Mouse (Mus musculus) forebrain, embryonic 13.5 days (tissue): ENCODE results near the gene Yme1l1. TPM values are rescaled to one million over a fixed set of nuclear protein-coding genes. Genes with fewer than 3 reads are reported as not detected.
A peak's percentile ranks its signal among the peaks of the same experiment; 100 is the strongest.

Source experiments
- ATAC-seq: fragments of 200-750 bp; cut with Nextera tagmentation; 2 replicates; pipeline ENCODE4 v1.8.0; 2017
- H3K27ac ChIP-seq: fragments of 300-500 bp; sonication (generic); 2 replicates; pipeline ENCODE4 v1.5.1; 2015; ENCODE audit warnings: inconsistent platforms, mild to moderate bottlenecking, moderate library complexity
- H3K27me3 ChIP-seq: fragments of 300-500 bp; sonication (generic); 2 replicates; pipeline ENCODE4 v1.6.1; 2015; ENCODE audit warnings: mild to moderate bottlenecking, inconsistent platforms
- H3K36me3 ChIP-seq: fragments of 300-500 bp; sonication (generic); 2 replicates; pipeline ENCODE4 v1.6.1; 2015; ENCODE audit warnings: mild to moderate bottlenecking, inconsistent platforms; ENCODE audit not compliant: poor library complexity, severe bottlenecking
- H3K4me1 ChIP-seq: fragments of 300-500 bp; sonication (generic); 2 replicates; pipeline ENCODE4 v1.6.1; 2015; ENCODE audit warnings: inconsistent platforms
- H3K4me2 ChIP-seq: fragments of 300-500 bp; sonication (generic); 2 replicates; pipeline ENCODE4 v1.6.1; 2015; ENCODE audit warnings: inconsistent platforms, mild to moderate bottlenecking, moderate library complexity
- H3K4me3 ChIP-seq: fragments of 300-500 bp; sonication (generic); 2 replicates; pipeline ENCODE4 v1.5.1; 2015; ENCODE audit warnings: mild to moderate bottlenecking, inconsistent platforms
- H3K9ac ChIP-seq: fragments of 300-500 bp; sonication (generic); 2 replicates; pipeline ENCODE4 v1.6.1; 2015; ENCODE audit warnings: mild to moderate bottlenecking, inconsistent platforms
- H3K9me3 ChIP-seq: fragments of 300-500 bp; sonication (generic); replicated peaks from 2 replicates; pipeline ENCODE4 v1.6.1; 2016; ENCODE audit warnings: inconsistent platforms
- WGBS: fragments of 180-500 bp; shearing (Covaris S2); methylation state at CpG from one replicate; pipeline ENCODE4 v1.1.7; 2015; 5-methylcytosine and 5-hydroxymethylcytosine counted together
- polyA plus RNA-seq: library from polyadenylated mRNA; unstranded; fragments of >200 nt; fragmentation: Nextera tagmentation; extraction: Ambion mirVana; gene quantifications from 2 replicates; pipeline ENCODE4 v1.2.1, GENCODE M21; 2015

Yme1l1 gene
- polyA plus RNA-seq, 1 experiment from 2014 or later = 83.3 TPM

DNA sequence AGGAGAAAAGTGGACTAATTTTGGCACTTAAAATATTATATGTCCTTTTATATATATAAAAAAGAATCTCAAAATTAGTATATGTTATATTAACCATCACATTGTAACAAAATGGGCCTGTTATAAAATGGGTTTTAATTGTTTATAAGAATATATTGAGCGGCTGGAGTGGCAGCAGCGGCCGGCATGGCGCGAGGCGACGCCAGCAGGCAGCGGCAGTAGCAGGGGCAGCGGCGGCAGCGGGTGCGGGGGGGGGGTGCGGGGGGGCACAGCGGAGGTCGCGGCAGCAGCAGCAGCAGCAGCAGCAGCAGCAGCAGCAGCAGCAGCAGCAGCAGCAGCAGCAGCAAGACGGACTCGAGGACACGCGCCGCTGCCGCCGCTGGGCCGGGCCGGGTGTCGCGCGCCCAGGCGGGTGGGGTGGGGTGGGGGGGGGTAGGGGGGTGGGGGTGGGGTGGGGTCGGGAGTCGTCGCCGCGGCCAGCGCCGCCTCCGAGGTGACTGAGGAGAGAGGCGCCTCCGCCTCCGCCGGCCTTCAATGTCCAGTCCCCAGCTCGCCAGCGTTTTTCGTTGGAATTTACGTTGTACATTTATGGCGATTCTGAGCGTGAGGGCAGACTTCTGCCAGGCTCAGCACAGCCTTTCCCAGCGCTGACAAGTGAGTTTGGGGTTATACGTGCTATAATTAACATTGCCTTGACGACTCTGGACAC lies 78.0 kb downstream of the Yme1l1 start:
- peak; percentile 82 for ATAC-seq
- Histone ChIP-seq H3K4me1 (no peaks in the 10 kb centered on the region), H3K9ac (peak overlapping the region; percentile 60), H3K36me3 (no peaks in the 10 kb centered on the region), H3K27ac (no peak overlapping the region), H3K27me3 (no peaks in the 10 kb centered on the region), H3K9me3 (no peaks in the 10 kb centered on the region), H3K4me2 (peak overlapping the region; percentile 68), H3K4me3 (peak overlapping the region; percentile 46)
- under 1% methylated on average over 30 of the region's 50 CpGs for WGBS

Other genes starting within 250 kb of the Yme1l1 start
- 43.8 and 49.5 TPM in 2 replicates for gene Abi1, start 116.1 kb upstream of the Yme1l1 start, polyA plus RNA-seq
- 65.7 and 68.9 TPM in 2 replicates for gene Acbd5, start 88.2 kb upstream of the Yme1l1 start, polyA plus RNA-seq
- gene Mastl, start 345 bp upstream of the Yme1l1 start, polyA plus RNA-seq = 10.2 and 10.7 TPM in 2 replicates
- not detected in 2 replicates for gene 4931423N10Rik, start 51.1 kb downstream of the Yme1l1 start, polyA plus RNA-seq
- 2.3 and 3.1 TPM in 2 replicates for gene Nxph2, start 164.9 kb downstream of the Yme1l1 start, polyA plus RNA-seq